Mouse (Mus musculus): Measurements from ENCODE around the gene Pvalb.

Gene Pvalb

GRCm38 (mm10) chr15:78157824-78158223 lies 48.4 kb downstream of the Pvalb start:
- DNase-seq: no peak

- no peak for DNase-seq
Measured at GRCm38 (mm10) chr15:78157330-78157729, 48.9 kb downstream of the Pvalb start.

- no peak for DNase-seq
Measured at GRCm38 (mm10) chr15:78155421-78155820, 50.8 kb downstream of the Pvalb start.

- DNase-seq: no peak
Measured at GRCm38 (mm10) chr15:78153045-78153775, 53.0 kb downstream of the Pvalb start.

- DNase-seq: no peak
Measured at GRCm38 (mm10) chr15:78148565-78148964, 57.6 kb downstream of the Pvalb start.

Data from lung, postnatal 4 days (tissue).